Mouse (Mus musculus) cerebellum, adult 2 months (tissue): ENCODE measurements around the gene Dhdds. TPM values are rescaled to one million over a fixed set of nuclear protein-coding genes. Genes with fewer than 3 reads are reported as not detected.

Experiments used
- DNase-seq, 2 experiments: peaks; one replicate each; pipeline ENCODE4 v3.0.0; 2021
- H3K27ac ChIP-seq: fragments of 200-500 bp; 2 replicates; pipeline ENCODE4 v1.5.1; 2012; ENCODE audit warnings: low read length, control low read depth, inconsistent platforms; ENCODE audit not compliant: insufficient read depth
- H3K27me3 ChIP-seq: fragments of 200-500 bp; 2 replicates; pipeline ENCODE4 v1.6.1; 2012; ENCODE audit warnings: inconsistent platforms, mild to moderate bottlenecking, low read length, moderate library complexity; ENCODE audit not compliant: control insufficient read depth, insufficient read depth
- H3K4me1 ChIP-seq: fragments of 200-500 bp; 2 replicates; pipeline ENCODE4 v1.6.1; 2011; ENCODE audit warnings: low read length; ENCODE audit not compliant: control insufficient read depth, insufficient read depth
- H3K4me3 ChIP-seq: fragments of 200-500 bp; replicated peaks from 2 replicates; pipeline ENCODE3; 2011; ENCODE audit warnings: mild to moderate bottlenecking, low read depth, low read length, control low read depth; ENCODE audit not compliant: insufficient read depth
- CTCF ChIP-seq: fragments of 200-500 bp; IDR thresholded peaks from 2 replicates; pipeline ENCODE4 v1.5.1; 2011; ENCODE audit warnings: low read depth, mild to moderate bottlenecking, control low read depth, low read length, moderate library complexity, borderline replicate concordance; ENCODE audit not compliant: insufficient read depth
- POLR2A ChIP-seq: fragments of 200-500 bp; IDR thresholded peaks from 2 replicates; pipeline ENCODE4 v1.6.1; 2011; ENCODE audit warnings: low read length, control low read depth, borderline replicate concordance; ENCODE audit not compliant: insufficient read depth
- WGBS: fragments of 180-500 bp; shearing (Covaris S2); methylation state at CpG from one replicate; pipeline ENCODE4 v1.1.7; 2018; 5-methylcytosine and 5-hydroxymethylcytosine counted together
- polyA plus RNA-seq: library from polyadenylated mRNA; depleted of rRNA; stranded (reverse); fragments of >200 nt; gene quantifications from 2 replicates; pipeline ENCODE4 v1.2.3, GENCODE M21; 2012

The Dhdds gene
- polyA plus RNA-seq, 1 experiment = 76.6 TPM

DNA sequence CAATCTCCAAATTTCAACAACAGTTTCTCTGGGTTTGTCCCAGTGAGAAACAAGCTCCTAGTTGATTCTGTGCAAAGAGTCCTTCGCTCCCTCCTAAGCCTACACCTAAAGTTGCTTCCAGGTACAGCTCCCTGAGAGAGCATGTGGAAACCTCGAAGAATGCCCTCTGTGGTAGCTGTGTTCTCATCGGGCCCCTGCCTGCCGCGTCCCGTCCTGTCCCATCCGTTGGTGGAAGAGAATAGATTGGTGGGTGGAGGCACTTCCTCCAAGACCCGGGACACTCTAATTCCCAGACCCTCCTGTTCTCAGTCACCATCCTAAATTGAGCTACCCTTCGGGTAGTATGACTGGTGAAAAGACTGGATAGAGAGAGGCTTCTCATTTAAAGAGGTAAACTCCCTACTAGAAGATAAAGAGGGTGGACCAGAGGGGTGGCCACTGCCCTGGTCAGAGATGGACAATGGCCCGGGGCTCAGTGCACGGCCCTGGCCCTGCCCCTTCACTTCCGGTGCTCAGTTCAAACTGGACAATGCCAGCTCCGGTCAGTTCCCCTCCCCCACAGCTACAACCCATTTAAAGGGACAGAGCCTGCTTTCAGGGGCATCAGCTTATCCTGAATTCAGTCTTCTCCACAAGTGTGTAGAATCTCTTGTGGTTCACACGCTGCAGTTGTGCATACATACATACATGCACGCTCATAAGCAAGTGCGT lies 19.1 kb upstream of the Dhdds start:
- H3K4me1 ChIP-seq = peaks cover 14% of the 10 kb centered on the region
- no peak for TF ChIP-seq CTCF
- peak; percentile 70; the same call in 1 of the 2 replicates for TF ChIP-seq POLR2A
- H3K27me3 ChIP-seq = peaks cover 3% of the 10 kb centered on the region; the same call in 1 of the 2 replicates
- DNase-seq = peak; percentile 79 to 85
- H3K27ac ChIP-seq = peak overlapping the region; percentile 32; the same call in 1 of the 2 replicates
- 2% methylated on average over 16 of the region's 16 CpGs for WGBS
- peak overlapping the region; percentile 75 for H3K4me3 ChIP-seq

- DNase-seq = no peak
- TF ChIP-seq POLR2A = no peak
- TF ChIP-seq CTCF = no peak
- H3K27me3 ChIP-seq = peaks cover 3% of the 10 kb centered on the region; the same call in 1 of the 2 replicates
- 5% methylated on average over 10 of the region's 10 CpGs for WGBS
- H3K4me1 ChIP-seq = peaks cover 14% of the 10 kb centered on the region
- H3K27ac ChIP-seq = no peak overlapping the region
- H3K4me3 ChIP-seq = no peak overlapping the region
These were observed 18.5 kb upstream of the Dhdds start for GRCm38 (mm10) chr4:134019210-134019609.

DNA sequence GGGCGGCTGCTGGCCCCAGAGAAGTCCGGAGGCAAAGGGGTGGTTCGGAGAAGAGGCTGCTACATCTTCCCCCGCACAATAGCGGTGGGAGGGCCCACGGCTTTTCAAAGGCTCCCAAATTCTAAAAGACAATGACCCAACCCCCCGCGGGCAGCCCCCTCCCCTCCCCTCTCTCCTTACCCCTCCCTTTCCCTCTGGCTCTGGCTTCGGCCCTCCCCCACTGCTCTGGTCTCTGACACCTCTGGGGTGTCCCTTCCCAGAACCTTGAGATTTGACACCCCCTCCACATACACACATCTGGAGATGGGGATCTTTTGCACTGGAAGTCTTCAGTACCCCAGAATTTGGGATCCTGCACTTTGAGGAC lies 18.0 kb upstream of the Dhdds start, which contains the start of gene Lin28a:
Lin28a (minus strand) TSS at position 63 of the 367 bp plus-strand sequence.
- peaks cover 14% of the 10 kb centered on the region for H3K4me1 ChIP-seq
- peak within 1 kb of the TSS; percentile 75 for H3K4me3 ChIP-seq
- 0 out of 2 replicates have a peak within 1 kb of the TSS, but pooled peaks have one; percentile 32 for H3K27ac ChIP-seq
- WGBS = 0% methylated on average over 9 of the region's 9 CpGs
- DNase-seq = no peak
- peaks cover 3% of the 10 kb centered on the region; the same call in 1 of the 2 replicates for H3K27me3 ChIP-seq
- TF ChIP-seq CTCF (no peak), POLR2A (no peak)

- peaks cover 14% of the 10 kb centered on the region for H3K4me1 ChIP-seq
- DNase-seq = peak in 1 of 2 experiments; percentile 14
- WGBS = 1% methylated on average over 46 of the region's 46 CpGs
- H3K27me3 ChIP-seq = peaks cover 3% of the 10 kb centered on the region; the same call in 1 of the 2 replicates
- H3K27ac ChIP-seq = no peak overlapping the region
- no peak for TF ChIP-seq CTCF
- TF ChIP-seq POLR2A = no peak
- H3K4me3 ChIP-seq = peak overlapping the region; percentile 9
These were observed 17.5 kb upstream of the Dhdds start for GRCm38 (mm10) chr4:134018038-134018778.

GRCm38 (mm10) chr4:134017201-134017865 lies 16.6 kb upstream of the Dhdds start:
- 11% methylated on average over 21 of the region's 21 CpGs for WGBS
- no peak overlapping the region for H3K4me3 ChIP-seq
- DNase-seq = peak in 1 of 2 experiments; percentile 13

DNA sequence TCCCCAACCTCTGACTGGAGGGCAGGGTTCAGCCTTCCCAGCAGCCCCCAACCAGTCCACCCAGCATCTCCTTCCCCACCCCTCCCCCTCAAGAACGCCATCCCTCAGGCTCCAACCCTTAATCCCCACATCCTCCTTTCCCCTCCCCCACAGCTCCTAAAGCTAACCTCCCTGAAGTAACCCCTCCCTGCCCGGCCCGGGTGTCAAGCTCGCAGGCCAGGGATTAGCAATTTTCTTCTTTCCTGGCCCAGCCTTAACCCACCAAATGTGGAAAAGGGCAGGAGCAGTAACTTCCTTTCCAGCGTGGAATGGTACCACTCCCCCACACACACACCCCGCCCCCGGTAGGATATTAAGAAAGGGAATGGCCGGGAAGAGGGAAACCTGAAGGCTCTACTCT lies 16.0 kb upstream of the Dhdds start:
- no peak overlapping the region for H3K4me3 ChIP-seq
- peaks cover 14% of the 10 kb centered on the region for H3K4me1 ChIP-seq
- H3K27ac ChIP-seq = no peak overlapping the region
- no peak for DNase-seq
- 20% methylated on average over 8 of the region's 8 CpGs for WGBS
- peaks cover 6% of the 10 kb centered on the region; the same call in 1 of the 2 replicates for H3K27me3 ChIP-seq
- TF ChIP-seq CTCF = no peak
- TF ChIP-seq POLR2A = no peak

More at GRCm38 (mm10) chr4:134017201-134017865, 16.6 kb upstream of the Dhdds start:
- Histone ChIP-seq H3K27ac (no peak overlapping the region), H3K27me3 (peaks cover 3% of the 10 kb centered on the region; the same call in 1 of the 2 replicates), H3K4me1 (peaks cover 14% of the 10 kb centered on the region)
- TF ChIP-seq CTCF (no peak), POLR2A (no peak)

GRCm38 (mm10) chr4:134016208-134016607 lies 15.5 kb upstream of the Dhdds start:
- Histone ChIP-seq H3K27me3 (peaks cover 6% of the 10 kb centered on the region; the same call in 1 of the 2 replicates), H3K27ac (no peak overlapping the region), H3K4me3 (no peak overlapping the region), H3K4me1 (peaks cover 14% of the 10 kb centered on the region)
- 18% methylated on average over 7 of the region's 7 CpGs for WGBS
- TF ChIP-seq POLR2A (no peak), CTCF (no peak)
- DNase-seq = no peak
